Mouse (Mus musculus) limb, embryonic 15.5 days (tissue): Measurements from ENCODE around the gene Chek2. TPM values are rescaled to one million over a fixed set of nuclear protein-coding genes. Genes with fewer than 3 reads are reported as not detected.

Source experiments
- ATAC-seq: fragments of 200-750 bp; cut with Nextera tagmentation; 2 replicates; pipeline ENCODE4 v1.8.0; 2017; ENCODE audit warnings: low read depth, moderate TSS enrichment; ENCODE audit not compliant: insufficient number of reproducible peaks, low FRiP score, low TSS enrichment
- H3K27ac ChIP-seq: fragments of 300-500 bp; sonication (generic); 2 replicates; pipeline ENCODE4 v1.5.1; 2015; ENCODE audit warnings: moderate library complexity, mild to moderate bottlenecking, inconsistent platforms
- H3K27me3 ChIP-seq: fragments of 300-500 bp; sonication (generic); 2 replicates; pipeline ENCODE4 v1.6.1; 2015; ENCODE audit warnings: inconsistent platforms
- H3K36me3 ChIP-seq: fragments of 300-500 bp; sonication (generic); 2 replicates; pipeline ENCODE4 v1.6.1; 2015; ENCODE audit warnings: inconsistent platforms
- H3K4me1 ChIP-seq: fragments of 300-500 bp; sonication (generic); 2 replicates; pipeline ENCODE4 v1.6.1; 2015; ENCODE audit warnings: inconsistent platforms
- H3K4me2 ChIP-seq: fragments of 300-500 bp; sonication (generic); 2 replicates; pipeline ENCODE4 v1.6.1; 2015; ENCODE audit warnings: mild to moderate bottlenecking, inconsistent platforms
- H3K4me3 ChIP-seq: fragments of 300-500 bp; sonication (generic); 2 replicates; pipeline ENCODE4 v1.5.1; 2015; ENCODE audit warnings: mild to moderate bottlenecking, inconsistent platforms
- H3K9ac ChIP-seq: fragments of 300-500 bp; sonication (generic); 2 replicates; pipeline ENCODE4 v1.6.1; 2015; ENCODE audit warnings: inconsistent platforms
- H3K9me3 ChIP-seq: fragments of 300-500 bp; sonication (generic); 2 replicates; pipeline ENCODE4 v1.6.1; 2016; ENCODE audit warnings: inconsistent platforms
- WGBS: fragments of 180-500 bp; shearing (Covaris S2); methylation state at CpG from one replicate; pipeline ENCODE4 v1.1.7; 2015; 5-methylcytosine and 5-hydroxymethylcytosine counted together
- polyA plus RNA-seq: library from polyadenylated mRNA; unstranded; fragments of >200 nt; fragmentation: Nextera tagmentation; extraction: Ambion mirVana; gene quantifications from 2 replicates; pipeline ENCODE4 v1.2.1, GENCODE M21; 2015

Gene Chek2
- 20.0 and 20.7 TPM in 2 replicates for polyA plus RNA-seq

DNA sequence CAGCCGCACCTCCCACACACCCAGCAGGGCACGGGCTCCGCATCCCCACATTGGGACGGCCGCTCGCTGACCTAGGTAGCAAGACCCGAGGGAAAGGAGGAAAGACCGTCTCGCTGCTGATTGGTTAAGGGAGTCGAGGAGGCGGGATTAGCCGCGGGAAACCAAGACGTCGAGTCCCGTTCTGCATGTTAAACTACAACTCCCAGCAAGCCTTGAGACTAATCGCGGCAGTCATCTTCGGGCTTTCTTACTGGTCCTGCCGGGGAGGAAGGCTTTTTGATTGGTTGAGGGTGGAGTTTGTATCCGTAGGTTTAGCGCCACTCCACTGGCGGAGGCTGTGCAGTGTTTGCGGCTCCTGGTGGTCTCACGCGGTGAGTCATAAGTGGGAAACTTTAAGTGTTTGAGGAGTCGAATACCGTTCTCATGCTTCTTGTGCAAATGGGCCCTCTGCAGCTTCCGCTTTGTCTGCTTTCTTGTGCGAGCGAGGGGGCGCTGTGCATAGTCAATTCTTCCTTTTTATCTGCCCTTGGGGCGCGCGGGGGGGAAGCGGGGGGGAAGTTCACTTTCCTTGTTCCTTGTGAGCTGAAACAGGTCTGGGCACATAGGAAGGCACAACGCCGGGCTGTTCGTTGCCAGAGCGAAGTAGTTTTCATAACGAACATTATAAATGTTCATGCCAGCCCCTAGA lies at the start of gene Chek2, which contains the start of gene Hscb:
Gene Chek2, plus strand, starts transcription at position 302 of the 688 bp plus-strand sequence.
Gene Hscb, minus strand, starts transcription at position 100 of the 688 bp plus-strand sequence.
- H3K36me3 ChIP-seq: no peaks in the 10 kb centered on the region
- no peaks in the 10 kb centered on the region for H3K27me3 ChIP-seq
- H3K27ac ChIP-seq: peak within 1 kb of the TSS; percentile 87
- H3K4me1 ChIP-seq: peaks cover 12% of the 10 kb centered on the region
- ATAC-seq: peak; percentile 99
- peak within 1 kb of the TSS; percentile 76 for H3K4me2 ChIP-seq
- WGBS: under 1% methylated on average over 41 of the region's 41 CpGs
- H3K4me3 ChIP-seq: peak within 1 kb of the TSS; percentile 82
- H3K9me3 ChIP-seq: no peaks in the 10 kb centered on the region
- H3K9ac ChIP-seq: peak within 1 kb of the TSS; percentile 56

DNA sequence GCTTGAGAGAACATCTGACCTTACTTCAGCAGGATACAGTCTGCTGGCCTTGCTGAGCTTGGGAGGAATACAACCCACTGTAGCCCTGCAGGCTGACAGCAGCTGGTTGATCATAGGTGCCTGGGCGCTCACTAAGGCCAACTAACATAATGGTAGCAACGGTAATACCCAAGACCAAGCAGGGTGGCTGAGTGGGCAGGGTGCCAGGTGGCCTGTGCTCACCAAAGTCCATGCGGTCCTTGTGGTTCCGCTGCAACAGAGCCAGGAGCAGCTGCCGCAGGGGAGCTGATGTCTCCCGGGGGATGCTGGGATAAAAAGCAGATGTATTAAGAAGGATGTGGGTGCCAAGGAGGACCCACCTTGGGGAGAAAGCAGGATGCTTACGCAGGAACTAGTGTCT lies 45.4 kb upstream of the Chek2 start:
- Histone ChIP-seq H3K4me2 (no peak overlapping the region), H3K4me3 (no peak overlapping the region), H3K4me1 (no peaks in the 10 kb centered on the region), H3K9ac (no peak overlapping the region), H3K36me3 (peaks cover 99% of the 10 kb centered on the region), H3K27ac (no peak overlapping the region), H3K9me3 (no peaks in the 10 kb centered on the region), H3K27me3 (no peaks in the 10 kb centered on the region)
- WGBS: 91% methylated on average over 7 of the region's 7 CpGs
- no peak for ATAC-seq

DNA sequence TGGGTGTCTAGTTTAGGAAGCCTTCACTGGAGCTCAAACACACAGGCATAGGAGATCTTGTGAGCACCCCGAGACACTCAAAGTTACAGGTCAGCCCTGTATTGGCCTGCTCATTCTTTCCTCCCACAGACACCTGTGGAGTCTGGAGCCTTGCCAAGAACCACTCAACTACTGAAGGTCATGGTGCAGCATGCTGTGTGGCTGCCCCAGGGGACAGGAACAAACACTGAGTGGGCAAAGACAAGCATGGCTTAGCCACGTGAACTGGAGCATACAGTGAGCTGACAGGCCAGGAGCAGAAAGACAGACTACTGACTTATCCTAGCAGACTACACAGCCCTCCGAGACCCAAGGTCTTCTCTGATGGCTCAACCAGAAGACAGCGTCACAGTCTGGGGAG lies 42.1 kb upstream of the Chek2 start:
- 73% methylated on average over 4 of the region's 4 CpGs for WGBS
- Histone ChIP-seq H3K4me3 (no peak overlapping the region), H3K4me1 (peaks cover 16% of the 10 kb centered on the region), H3K9ac (no peak overlapping the region), H3K27ac (no peak overlapping the region), H3K4me2 (no peak overlapping the region), H3K27me3 (no peaks in the 10 kb centered on the region), H3K36me3 (peaks cover 94% of the 10 kb centered on the region), H3K9me3 (no peaks in the 10 kb centered on the region)
- no peak for ATAC-seq

DNA sequence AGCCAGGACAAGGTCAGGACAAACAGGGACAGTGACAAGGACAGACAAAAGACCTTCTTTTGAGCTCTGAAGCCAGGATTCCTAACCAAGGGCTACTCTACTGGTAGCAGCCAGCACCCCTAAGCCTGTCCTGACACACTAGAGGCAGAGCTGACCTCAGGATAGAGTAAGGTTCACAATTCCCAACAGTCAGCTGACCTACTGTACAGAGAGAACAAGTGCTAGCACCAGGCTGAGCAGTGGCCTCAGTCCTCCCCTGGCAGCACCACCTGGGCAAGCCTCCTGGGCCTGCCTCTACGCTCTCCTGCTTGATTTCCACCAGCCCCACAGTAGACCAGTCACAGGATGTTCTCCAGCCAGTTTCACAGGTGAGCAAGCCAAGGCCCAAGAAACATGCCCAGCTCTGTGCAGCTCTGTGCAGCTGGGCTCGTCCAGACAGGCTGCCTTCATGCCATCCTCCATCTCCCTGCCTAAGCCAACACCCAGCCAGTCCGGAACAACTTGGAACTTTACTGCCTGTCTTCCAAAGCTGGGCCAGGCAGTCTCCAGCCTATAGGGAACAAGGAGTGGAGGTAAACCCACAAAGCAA lies 38.6 kb upstream of the Chek2 start:
- no peak overlapping the region for H3K9ac ChIP-seq
- H3K9me3 ChIP-seq: no peaks in the 10 kb centered on the region
- no peak overlapping the region for H3K4me2 ChIP-seq
- no peaks in the 10 kb centered on the region for H3K27me3 ChIP-seq
- H3K4me3 ChIP-seq: no peak overlapping the region
- H3K27ac ChIP-seq: peak overlapping the region; percentile 59; the same call in 1 of the 2 replicates
- H3K36me3 ChIP-seq: peaks cover 80% of the 10 kb centered on the region
- ATAC-seq: no peak
- peaks cover 32% of the 10 kb centered on the region for H3K4me1 ChIP-seq
- WGBS: 67% methylated on average over 3 of the region's 3 CpGs

DNA sequence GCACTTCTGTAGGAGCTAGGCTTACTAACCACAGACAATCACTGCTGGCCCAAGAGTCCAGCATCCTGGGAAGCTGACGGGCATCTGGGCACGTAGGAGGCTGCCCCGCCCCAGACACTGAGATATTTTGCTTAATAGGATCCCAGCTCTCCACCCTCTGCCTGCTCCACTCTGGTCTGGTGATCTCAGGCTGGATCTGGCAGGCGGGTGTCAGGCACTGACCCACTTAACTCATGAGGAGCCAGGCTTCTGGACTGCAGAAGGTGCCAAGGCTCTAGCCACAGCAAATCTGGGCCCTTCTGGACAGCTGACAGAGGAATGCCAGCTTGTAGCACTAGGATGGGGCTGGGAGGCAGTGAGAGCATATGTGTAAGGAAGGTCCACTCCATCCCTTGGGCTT lies 37.6 kb upstream of the Chek2 start:
- Histone ChIP-seq H3K4me1 (peaks cover 41% of the 10 kb centered on the region), H3K36me3 (peaks cover 69% of the 10 kb centered on the region), H3K4me3 (no peak overlapping the region), H3K27ac (0 out of 2 replicates have a peak overlapping the region, but pooled peaks have one; percentile 59), H3K9ac (no peak overlapping the region), H3K9me3 (no peaks in the 10 kb centered on the region), H3K4me2 (no peak overlapping the region), H3K27me3 (no peaks in the 10 kb centered on the region)
- no peak for ATAC-seq
- 74% methylated on average over 4 of the region's 4 CpGs for WGBS

DNA sequence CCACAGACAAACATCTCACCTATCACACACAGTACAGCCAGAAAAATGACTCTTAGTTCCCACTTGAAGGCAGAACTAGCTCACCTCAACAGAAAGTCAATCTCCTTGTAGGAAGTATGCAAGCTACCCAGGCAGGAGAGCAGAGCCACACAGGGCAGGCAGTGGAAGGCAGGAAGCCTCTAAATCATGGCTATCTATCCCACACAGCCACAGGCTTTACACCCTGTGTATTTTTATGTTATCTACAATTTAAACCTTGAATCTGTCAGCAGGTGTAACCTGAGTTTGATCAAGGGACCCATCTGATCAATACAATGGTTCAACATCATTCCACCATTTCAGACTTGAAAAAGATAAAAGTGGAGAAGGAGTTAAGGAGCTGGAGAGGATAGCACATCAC lies 37.0 kb upstream of the Chek2 start:
- no peak overlapping the region for H3K9ac ChIP-seq
- ATAC-seq: no peak
- H3K27me3 ChIP-seq: no peaks in the 10 kb centered on the region
- no peak overlapping the region for H3K27ac ChIP-seq
- H3K36me3 ChIP-seq: peaks cover 63% of the 10 kb centered on the region
- no peaks in the 10 kb centered on the region for H3K9me3 ChIP-seq
- H3K4me3 ChIP-seq: no peak overlapping the region
- no peak overlapping the region for H3K4me2 ChIP-seq
- peaks cover 47% of the 10 kb centered on the region for H3K4me1 ChIP-seq

DNA sequence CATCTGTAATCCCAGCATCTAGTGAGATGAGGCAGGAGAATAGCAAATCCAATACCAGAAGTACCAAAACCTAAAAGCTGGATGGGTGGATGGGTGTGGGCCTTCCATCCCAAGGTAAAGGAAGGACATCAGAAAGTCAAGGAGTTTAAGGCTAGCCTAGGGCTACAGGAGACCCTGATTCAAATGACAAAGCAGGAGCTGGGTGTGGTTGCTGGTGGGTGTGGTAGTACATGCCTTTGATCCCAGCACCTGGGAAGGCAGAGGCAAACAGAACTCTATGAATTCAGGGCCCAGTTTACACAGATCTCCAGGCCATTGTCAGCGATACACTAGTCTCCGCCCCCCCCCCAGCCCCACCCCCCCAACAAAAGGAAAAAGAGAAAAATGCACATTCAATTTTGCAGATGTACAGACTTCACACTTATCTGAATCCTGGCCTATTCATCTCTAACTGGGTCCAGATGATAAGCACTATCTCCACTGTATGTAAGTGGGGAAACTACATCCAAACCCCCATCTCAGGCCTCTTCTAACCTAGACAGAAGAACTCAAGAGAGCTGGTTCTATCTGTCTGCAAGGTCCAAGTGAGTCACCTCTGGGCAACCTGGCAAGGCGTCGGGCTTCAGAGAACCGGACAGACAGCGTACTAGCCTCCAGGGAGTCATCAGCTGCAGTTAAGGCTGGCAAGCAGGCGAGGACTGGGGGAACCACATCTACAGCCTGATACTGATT lies 35.6 kb upstream of the Chek2 start:
- H3K9me3 ChIP-seq: no peaks in the 10 kb centered on the region
- no peak overlapping the region for H3K4me2 ChIP-seq
- no peak for ATAC-seq
- no peak overlapping the region; the same call in 1 of the 2 replicates for H3K27ac ChIP-seq
- H3K4me1 ChIP-seq: peaks cover 61% of the 10 kb centered on the region
- no peaks in the 10 kb centered on the region for H3K27me3 ChIP-seq
- H3K4me3 ChIP-seq: no peak overlapping the region
- 67% methylated on average over 7 of the region's 7 CpGs for WGBS
- peaks cover 49% of the 10 kb centered on the region for H3K36me3 ChIP-seq
- H3K9ac ChIP-seq: no peak overlapping the region

DNA sequence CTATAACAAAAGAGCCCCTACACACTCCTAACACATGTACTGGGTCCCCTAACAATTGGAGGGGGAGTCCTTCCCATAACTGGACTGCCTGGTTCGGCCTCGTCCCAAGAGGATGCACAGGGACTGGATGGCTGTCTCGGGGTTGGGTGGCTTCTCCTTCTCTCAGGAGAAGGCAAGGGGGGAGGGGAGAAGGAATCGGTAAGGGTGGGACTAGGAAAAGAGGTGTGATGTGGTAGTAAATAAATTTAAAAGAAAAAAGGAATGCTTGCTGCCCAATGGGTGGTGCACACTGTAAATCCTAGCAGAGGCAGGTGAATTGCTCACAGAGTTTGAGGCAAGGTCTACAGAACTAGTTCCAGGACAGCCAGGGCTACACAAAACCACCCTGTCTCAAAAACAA lies 33.6 kb upstream of the Chek2 start:
- no peak for ATAC-seq
- peaks cover 34% of the 10 kb centered on the region for H3K36me3 ChIP-seq

DNA sequence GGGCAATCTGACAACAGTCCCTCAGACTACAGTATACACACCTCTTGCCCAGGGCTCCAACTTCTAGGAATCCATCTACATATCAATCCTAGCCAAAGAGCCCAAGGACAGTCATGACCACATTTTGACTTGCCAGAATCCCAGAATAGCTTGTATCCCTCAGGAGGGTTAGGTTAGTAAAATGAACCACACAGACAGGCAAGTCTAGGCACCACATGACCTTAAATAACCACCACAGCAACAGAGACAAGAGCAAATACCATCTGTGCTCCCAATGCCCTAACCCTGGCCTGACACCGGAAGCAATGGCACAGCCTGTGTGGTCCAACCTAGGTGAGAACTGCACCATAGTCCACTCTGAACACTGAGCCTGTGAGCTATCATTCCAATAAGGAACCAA lies 33.1 kb upstream of the Chek2 start:
- WGBS: 77% methylated on average over 1 of the region's 1 CpGs
- peaks cover 30% of the 10 kb centered on the region for H3K36me3 ChIP-seq
- no peak overlapping the region for H3K4me3 ChIP-seq
- H3K27ac ChIP-seq: no peak overlapping the region
- no peak overlapping the region for H3K9ac ChIP-seq
- H3K4me1 ChIP-seq: peaks cover 53% of the 10 kb centered on the region
- no peaks in the 10 kb centered on the region for H3K27me3 ChIP-seq
- no peak for ATAC-seq
- no peak overlapping the region for H3K4me2 ChIP-seq
- no peaks in the 10 kb centered on the region for H3K9me3 ChIP-seq

More for the DNA sequence above, 33.6 kb upstream of the Chek2 start:
- Histone ChIP-seq H3K27me3 (no peaks in the 10 kb centered on the region), H3K9me3 (no peaks in the 10 kb centered on the region), H3K27ac (no peak overlapping the region), H3K4me2 (no peak overlapping the region), H3K4me1 (peaks cover 57% of the 10 kb centered on the region), H3K9ac (no peak overlapping the region), H3K4me3 (no peak overlapping the region)
- 80% methylated on average over 4 of the region's 4 CpGs for WGBS

DNA sequence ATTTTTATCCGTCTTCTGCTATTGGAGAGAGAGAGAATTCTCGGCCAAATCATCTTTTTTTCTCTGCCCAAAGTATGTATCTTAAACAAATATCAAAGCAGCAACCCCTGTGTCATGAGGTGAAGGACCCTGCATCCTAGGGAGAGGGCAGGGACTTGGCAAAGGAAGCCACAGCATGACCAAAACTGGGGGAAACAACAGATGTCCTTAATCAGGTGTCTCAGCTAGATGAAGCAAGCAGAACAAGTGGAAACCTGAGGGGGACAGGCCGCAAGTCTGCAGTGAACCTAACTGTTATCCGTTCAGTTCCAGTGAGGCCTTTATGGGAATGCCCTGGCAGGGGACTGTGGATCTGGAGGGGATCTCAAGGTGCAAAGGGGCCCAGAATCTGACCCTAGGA lies 32.3 kb upstream of the Chek2 start:
- H3K27ac ChIP-seq: no peak overlapping the region; the same call in 1 of the 2 replicates
- ATAC-seq: no peak
- WGBS: 85% methylated on average over 4 of the region's 4 CpGs

DNA sequence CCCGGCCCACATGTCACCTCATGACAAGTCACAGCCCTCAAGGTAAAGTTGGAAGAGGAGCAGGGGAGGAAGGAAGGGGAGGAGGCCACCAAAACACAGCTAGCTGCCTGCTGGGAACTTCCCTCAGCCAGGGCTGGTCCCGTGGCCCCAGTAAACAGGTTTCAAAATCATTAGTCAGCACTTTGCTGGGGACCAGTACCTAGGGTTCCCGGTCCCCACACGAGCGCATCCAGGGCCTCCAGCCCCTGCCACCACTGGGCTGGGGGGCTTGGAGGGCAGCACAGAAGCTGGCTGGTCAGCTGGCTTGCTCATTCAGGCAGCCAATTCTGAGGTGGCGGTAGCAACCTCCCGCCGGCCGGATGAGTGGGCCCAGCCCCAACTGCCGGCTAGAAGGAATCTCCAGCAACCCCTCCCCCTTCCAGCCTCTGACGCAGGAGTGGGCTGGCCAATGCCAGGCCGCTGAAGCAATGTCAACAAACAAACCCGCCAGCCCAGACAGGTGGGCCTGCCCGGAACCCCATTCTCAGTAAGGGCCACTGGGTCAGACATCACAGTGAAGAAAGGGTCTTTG lies 31.6 kb upstream of the Chek2 start:
- ATAC-seq: no peak
- Histone ChIP-seq H3K4me3 (peak overlapping the region; percentile 80), H3K4me1 (peaks cover 46% of the 10 kb centered on the region), H3K27ac (peak overlapping the region; percentile 90), H3K4me2 (peak overlapping the region; percentile 82), H3K27me3 (no peaks in the 10 kb centered on the region), H3K36me3 (peaks cover 16% of the 10 kb centered on the region), H3K9me3 (no peaks in the 10 kb centered on the region), H3K9ac (peak overlapping the region; percentile 98)
- WGBS: 2% methylated on average over 14 of the region's 14 CpGs

More for the DNA sequence above, 32.3 kb upstream of the Chek2 start:
- Histone ChIP-seq H3K27me3 (no peaks in the 10 kb centered on the region), H3K9ac (no peak overlapping the region), H3K36me3 (peaks cover 23% of the 10 kb centered on the region), H3K4me3 (peak overlapping the region; percentile 80), H3K4me2 (peak overlapping the region; percentile 82), H3K9me3 (no peaks in the 10 kb centered on the region), H3K4me1 (peaks cover 46% of the 10 kb centered on the region)
